Mouse (Mus musculus) E14TG2a.4 (cell line): ENCODE data around the gene Igsf9b.

ENCODE experiments used
- H3K27me3 ChIP-seq: 2 replicates; pipeline ENCODE4 v1.6.1; 2014; ENCODE audit warnings: low read length, control low read depth; ENCODE audit not compliant: insufficient read depth
- H3K36me3 ChIP-seq: 2 replicates; pipeline ENCODE4 v1.6.1; 2014; ENCODE audit warnings: low read length, control low read depth; ENCODE audit not compliant: insufficient read depth
- H3K4me1 ChIP-seq: replicated peaks from 2 replicates; pipeline ENCODE4 v1.6.1; 2014; ENCODE audit warnings: low read depth, low read length, control low read depth
- H3K4me3 ChIP-seq: replicated peaks from 2 replicates; pipeline ENCODE4 v1.5.1; 2014; ENCODE audit warnings: mild to moderate bottlenecking, low read length
- H3K9me3 ChIP-seq: 2 replicates; pipeline ENCODE4 v1.6.1; 2014; ENCODE audit warnings: low read length, control low read depth
- CTCF ChIP-seq: conservative IDR thresholded peaks from 2 replicates; pipeline ENCODE4 v1.5.1; 2014; ENCODE audit warnings: low read length
- NANOG ChIP-seq: IDR thresholded peaks from 2 replicates; pipeline ENCODE4 v1.6.1; 2014; ENCODE audit warnings: borderline replicate concordance, low read length, mixed read lengths
- POU5F1 ChIP-seq: IDR thresholded peaks from 2 replicates; pipeline ENCODE4 v1.6.1; 2014; ENCODE audit warnings: low read length, borderline replicate concordance

Gene Igsf9b

DNA sequence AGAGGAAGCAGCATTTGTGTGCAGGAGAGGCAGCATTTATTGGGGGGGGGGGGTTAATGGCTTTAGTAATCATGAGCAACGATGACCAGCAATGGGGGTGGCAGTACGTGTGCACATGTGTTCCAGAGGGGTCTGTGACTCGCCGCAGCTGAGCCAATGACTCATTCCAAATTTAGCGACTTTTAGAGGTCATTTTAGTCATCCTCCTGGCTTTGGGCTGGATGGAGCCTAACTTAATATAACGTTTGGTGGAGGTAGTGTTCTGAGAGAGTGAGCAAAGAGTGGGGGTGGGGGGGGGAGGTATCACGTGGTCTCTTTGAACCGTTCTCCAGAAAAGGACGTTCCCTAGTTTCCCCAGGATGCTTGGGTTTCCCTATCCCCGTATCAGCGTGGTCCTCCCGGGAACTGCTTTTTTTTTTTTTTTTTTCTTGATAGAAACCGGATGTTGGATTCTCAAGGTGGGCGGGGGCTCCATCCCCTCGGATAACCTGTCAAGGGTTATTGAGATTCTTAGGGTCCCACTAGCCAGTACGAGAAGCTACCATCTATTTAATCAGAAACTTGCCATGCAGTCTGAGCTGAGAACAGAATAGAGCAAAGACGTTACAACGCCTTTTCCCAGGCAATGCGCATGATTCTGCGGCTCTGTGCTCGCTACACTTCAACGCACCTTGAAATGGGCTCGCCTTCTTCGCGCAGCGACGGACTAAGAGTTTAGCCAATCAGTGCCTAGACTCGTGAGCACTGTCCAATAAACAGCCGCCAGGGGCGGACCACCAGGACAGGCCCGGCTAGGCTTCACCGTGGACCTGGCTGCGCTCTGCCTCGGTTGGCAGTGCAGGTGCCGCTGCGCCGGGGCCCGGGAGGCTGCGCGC, at the start of gene Igsf9b:
Igsf9b (plus strand) TSS at position 794 of the 875 bp plus-strand sequence.
- TF ChIP-seq POU5F1 (no peak), NANOG (no peak), CTCF (no peak)

DNA sequence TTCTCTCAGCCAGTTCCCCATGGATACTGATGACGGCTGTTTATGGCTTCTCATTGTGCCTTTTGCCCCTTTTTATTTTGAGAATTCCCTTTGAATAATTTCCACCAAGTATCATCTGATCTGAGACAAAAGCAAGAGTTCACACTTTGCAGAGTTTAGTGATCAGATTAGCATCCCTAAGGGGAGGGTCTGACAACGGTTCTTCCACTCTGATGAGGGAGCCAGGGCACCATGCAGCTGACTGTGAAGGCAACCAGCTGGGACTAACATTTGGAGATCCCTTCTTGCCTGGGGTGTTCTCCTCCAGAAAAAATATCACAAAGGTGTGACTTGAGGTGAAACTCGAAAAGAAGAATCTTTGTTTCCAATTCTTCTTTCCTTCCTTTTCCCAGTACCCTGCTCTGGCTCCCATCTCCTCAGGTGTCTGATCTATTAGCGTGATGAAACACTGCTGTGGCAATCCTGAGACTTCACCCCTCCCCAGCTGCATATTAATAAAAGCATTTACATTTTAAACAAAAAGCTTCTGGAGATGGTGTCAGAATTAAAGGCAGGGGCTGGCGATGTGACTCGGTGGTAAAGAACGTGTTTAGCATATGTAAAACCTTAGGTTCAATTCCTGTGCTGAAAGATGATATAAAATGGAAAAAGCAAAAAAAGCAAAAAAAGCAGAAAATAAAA, 46.8 kb upstream of the Igsf9b start:
- TF ChIP-seq POU5F1 (no peak), CTCF (no peak), NANOG (no peak)
- H3K9me3 ChIP-seq: no peaks in the 10 kb centered on the region
- no peaks in the 10 kb centered on the region for H3K4me1 ChIP-seq
- H3K36me3 ChIP-seq: no peaks in the 10 kb centered on the region
- H3K4me3 ChIP-seq: no peak overlapping the region
- no peaks in the 10 kb centered on the region; the same call in 1 of the 2 replicates for H3K27me3 ChIP-seq

More for the DNA sequence above, at the start of gene Igsf9b:
- Histone ChIP-seq H3K27me3 (no peaks in the 10 kb centered on the region), H3K9me3 (no peaks in the 10 kb centered on the region), H3K36me3 (peaks cover 9% of the 10 kb centered on the region), H3K4me1 (peaks cover 61% of the 10 kb centered on the region), H3K4me3 (peak within 1 kb of the TSS; percentile 94)

DNA sequence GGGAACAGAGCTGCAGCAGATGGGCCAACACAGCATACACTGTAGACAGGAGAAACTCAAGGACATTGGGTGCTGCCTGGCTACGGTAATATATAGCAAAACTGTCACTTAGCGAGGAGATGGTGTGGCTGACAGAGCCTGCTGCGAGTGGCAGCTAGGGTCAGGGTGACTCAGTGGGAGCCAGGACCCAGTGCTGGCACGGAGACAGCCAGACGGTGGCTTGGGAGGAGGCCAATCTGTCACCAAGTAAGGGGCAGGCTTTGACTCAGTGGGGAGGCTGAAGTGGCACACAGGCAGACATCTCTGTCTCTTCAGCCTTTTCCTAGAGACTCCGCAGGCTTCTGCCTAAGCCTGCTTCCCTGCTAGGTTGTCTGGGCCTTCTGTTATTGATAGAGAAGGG, 42.5 kb upstream of the Igsf9b start:
- Histone ChIP-seq H3K9me3 (no peaks in the 10 kb centered on the region), H3K27me3 (no peaks in the 10 kb centered on the region; the same call in 1 of the 2 replicates), H3K4me3 (no peak overlapping the region), H3K36me3 (no peaks in the 10 kb centered on the region), H3K4me1 (no peaks in the 10 kb centered on the region)
- no peak for TF ChIP-seq POU5F1
- no peak for TF ChIP-seq NANOG
- no peak for TF ChIP-seq CTCF

DNA sequence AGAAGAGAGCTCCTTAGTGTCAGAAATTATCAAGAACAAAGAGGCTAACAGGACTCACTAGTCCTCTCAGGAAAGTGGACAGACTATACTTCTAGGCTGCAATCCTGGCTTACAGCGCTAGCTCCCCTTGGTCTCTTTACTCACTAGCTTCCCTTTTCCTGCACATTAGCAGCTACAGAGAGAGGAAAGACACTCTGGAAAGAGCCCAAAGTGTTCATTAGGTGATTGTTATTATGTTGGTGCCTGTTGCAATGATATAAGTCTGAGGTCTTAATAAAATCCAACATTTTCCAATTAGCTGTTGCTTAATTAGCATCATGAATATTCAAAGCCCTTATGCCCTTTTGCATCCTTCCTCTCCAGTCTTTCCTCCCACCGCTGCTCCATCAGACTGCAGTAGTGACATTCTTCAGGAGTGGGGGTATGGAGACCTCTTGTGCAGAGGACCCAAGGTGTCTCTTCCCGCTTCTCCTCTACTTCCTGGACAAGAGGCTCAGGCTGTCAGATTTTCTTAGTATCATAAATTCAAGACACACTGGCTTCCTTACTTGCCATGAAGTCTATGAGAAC, 38.5 kb upstream of the Igsf9b start:
- peaks cover 8% of the 10 kb centered on the region for H3K4me1 ChIP-seq
- H3K4me3 ChIP-seq: no peak overlapping the region
- H3K36me3 ChIP-seq: no peaks in the 10 kb centered on the region
- H3K9me3 ChIP-seq: no peaks in the 10 kb centered on the region
- no peak for TF ChIP-seq POU5F1
- TF ChIP-seq CTCF: no peak
- TF ChIP-seq NANOG: no peak
- peaks cover 4% of the 10 kb centered on the region; the same call in 1 of the 2 replicates for H3K27me3 ChIP-seq

DNA sequence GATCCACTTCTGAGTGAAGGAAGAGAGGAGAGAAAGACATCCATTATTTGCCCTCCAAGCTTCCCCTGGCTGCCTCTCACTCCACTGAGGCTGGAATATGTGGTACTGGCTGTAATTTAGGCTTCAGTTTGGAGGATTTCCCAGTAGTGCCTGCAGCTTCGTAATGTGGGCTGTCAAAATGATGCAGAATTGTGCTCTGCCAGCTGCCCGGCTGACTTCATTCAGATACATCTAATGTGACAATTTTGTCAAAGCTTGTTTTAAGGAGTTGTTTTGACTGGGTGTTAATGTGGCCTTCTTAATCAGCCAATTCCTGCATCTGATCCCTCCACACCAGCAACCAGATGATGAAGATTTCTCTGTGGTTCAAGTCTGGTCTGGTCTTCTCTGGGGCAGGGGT, 37.1 kb upstream of the Igsf9b start:
- H3K4me1 ChIP-seq: peaks cover 12% of the 10 kb centered on the region
- peaks cover 4% of the 10 kb centered on the region; the same call in 1 of the 2 replicates for H3K27me3 ChIP-seq
- H3K9me3 ChIP-seq: no peaks in the 10 kb centered on the region
- no peaks in the 10 kb centered on the region for H3K36me3 ChIP-seq
- no peak overlapping the region for H3K4me3 ChIP-seq
- TF ChIP-seq POU5F1: no peak
- TF ChIP-seq NANOG: no peak
- TF ChIP-seq CTCF: no peak

DNA sequence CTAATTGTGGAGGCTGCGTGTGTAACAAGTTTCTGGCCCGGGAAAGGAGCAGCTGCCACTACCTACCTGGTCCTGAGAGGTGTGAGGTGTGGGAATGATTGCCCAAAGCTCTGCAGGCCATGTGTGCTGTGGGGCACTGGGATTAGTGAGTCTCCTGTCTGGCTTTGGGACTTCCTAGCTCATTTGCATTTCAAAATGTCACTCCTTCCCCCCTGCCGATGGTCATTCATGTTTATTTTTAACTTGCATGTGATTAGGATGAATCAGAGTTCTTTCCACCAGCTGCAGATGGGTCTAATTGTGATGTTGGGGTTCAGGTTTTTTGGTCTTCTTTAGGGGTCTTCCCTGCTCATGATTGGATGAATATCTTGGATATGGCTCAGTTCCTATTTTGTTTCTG, 34.0 kb upstream of the Igsf9b start:
- H3K36me3 ChIP-seq: no peaks in the 10 kb centered on the region
- peaks cover 4% of the 10 kb centered on the region; the same call in 1 of the 2 replicates for H3K27me3 ChIP-seq
- H3K9me3 ChIP-seq: no peaks in the 10 kb centered on the region
- no peak overlapping the region for H3K4me3 ChIP-seq
- peaks cover 17% of the 10 kb centered on the region for H3K4me1 ChIP-seq
- no peak for TF ChIP-seq POU5F1
- TF ChIP-seq CTCF: no peak
- TF ChIP-seq NANOG: no peak

DNA sequence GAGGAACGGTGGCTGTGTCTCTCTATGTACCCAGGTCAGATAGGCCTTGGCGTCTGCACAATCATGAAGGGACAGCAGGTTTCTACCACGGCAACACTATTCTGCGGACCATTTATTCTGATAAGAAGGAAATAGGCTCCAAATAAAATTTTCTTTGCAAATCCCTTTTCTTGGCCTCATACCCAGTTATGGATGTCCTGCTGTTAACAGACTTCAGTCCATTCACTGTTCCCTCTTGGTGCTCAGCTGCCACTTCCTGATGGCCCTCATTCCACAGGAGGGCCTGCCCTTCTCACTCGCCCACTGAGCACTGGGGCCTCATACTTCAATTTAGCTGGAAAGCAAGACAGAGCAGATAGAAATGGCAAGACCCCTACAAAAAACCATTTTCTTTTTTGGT, 31.1 kb upstream of the Igsf9b start:
- H3K9me3 ChIP-seq: no peaks in the 10 kb centered on the region
- H3K27me3 ChIP-seq: no peaks in the 10 kb centered on the region
- TF ChIP-seq NANOG (no peak), POU5F1 (no peak), CTCF (no peak)
- peaks cover 17% of the 10 kb centered on the region for H3K4me1 ChIP-seq
- no peaks in the 10 kb centered on the region for H3K36me3 ChIP-seq
- no peak overlapping the region for H3K4me3 ChIP-seq

DNA sequence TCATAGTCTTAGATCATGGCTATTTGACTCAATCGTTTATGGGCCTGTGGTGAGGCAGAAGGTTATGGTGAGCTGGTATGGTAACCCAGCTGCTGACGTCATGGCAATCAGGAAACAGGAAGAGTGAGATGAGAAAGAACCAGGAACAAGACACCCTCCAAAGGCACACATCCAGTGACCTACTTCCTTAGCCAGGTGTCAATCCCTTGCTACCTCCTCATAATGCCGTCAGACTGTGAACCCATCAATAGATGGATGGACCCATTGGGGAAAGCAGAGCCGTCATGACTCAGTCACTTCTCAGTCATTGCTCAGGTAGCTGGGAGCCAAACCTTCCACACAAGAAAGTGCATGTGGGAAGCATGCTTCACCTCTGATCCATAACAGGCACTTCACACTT, 30.5 kb upstream of the Igsf9b start:
- H3K9me3 ChIP-seq: no peaks in the 10 kb centered on the region
- TF ChIP-seq CTCF (no peak), POU5F1 (no peak), NANOG (no peak)
- peaks cover 17% of the 10 kb centered on the region for H3K4me1 ChIP-seq
- no peaks in the 10 kb centered on the region for H3K36me3 ChIP-seq
- no peak overlapping the region for H3K4me3 ChIP-seq
- H3K27me3 ChIP-seq: no peaks in the 10 kb centered on the region
